ENCODE assay signal across 32 mouse cellular contexts in the genomic region with DNA sequence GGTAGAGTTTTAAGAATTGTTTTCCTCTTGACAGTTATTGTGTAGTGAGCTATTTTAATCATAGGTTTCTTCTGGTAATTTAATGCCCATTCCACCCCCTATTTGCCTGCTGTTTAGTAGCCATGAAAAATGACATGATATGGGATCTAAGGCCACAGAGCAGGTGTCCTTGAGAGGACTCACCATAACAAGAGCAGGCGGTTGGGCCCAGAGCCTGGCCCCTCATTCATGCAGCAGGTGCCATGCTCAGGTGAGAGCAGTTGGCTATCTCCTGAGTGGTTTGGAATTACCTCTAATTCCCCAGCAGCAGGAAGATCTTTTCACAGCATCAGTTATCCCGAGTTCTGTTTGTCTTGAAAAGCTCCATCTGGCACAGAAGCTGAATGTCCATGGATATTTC.
"Had no signal": no experiment of that assay in that cellular context is flagged by ENCODE, and none has a peak within 500 bp of the region (broad histone marks: within the 10 kb centered on the region; RNA-seq: fewer than 3 reads in every experiment).

No protein-coding gene starts in this region.

- H3K27me3 ChIP-seq: limb, embryonic 12.5 days; limb, embryonic 13.5 days; limb, embryonic 15.5 days; liver, embryonic 12.5 days; liver, embryonic 13.5 days; liver, embryonic 15.5 days; lung, embryonic 15.5 days; megakaryocyte, embryonic 14.5 days; midbrain, embryonic 12.5 days; midbrain, embryonic 13.5 days; midbrain, embryonic 15.5 days; neural tube, embryonic 12.5 days had no signal

- H3K9ac ChIP-seq: limb, embryonic 12.5 days; limb, embryonic 13.5 days; limb, embryonic 15.5 days; liver, embryonic 12.5 days; liver, embryonic 13.5 days; liver, embryonic 14.5 days; liver, embryonic 15.5 days; liver, postnatal 0 days; lung, embryonic 14.5 days; lung, embryonic 15.5 days; midbrain, embryonic 12.5 days; midbrain, embryonic 13.5 days; midbrain, embryonic 15.5 days; neural tube, embryonic 12.5 days had no signal

- H3K9me3 ChIP-seq: limb, embryonic 10.5 days; limb, embryonic 12.5 days; limb, embryonic 13.5 days; limb, embryonic 15.5 days; liver, embryonic 12.5 days; liver, embryonic 13.5 days; liver, embryonic 15.5 days; lung, embryonic 15.5 days; megakaryocyte, embryonic 14.5 days; midbrain, embryonic 10.5 days; midbrain, embryonic 12.5 days; midbrain, embryonic 13.5 days; midbrain, embryonic 15.5 days; neural tube, embryonic 12.5 days had no signal

- H3K4me2 ChIP-seq: limb, embryonic 12.5 days; limb, embryonic 13.5 days; limb, embryonic 15.5 days; liver, embryonic 11.5 days; liver, embryonic 12.5 days; liver, embryonic 13.5 days; liver, embryonic 15.5 days; lung, embryonic 14.5 days; lung, embryonic 15.5 days; midbrain, embryonic 11.5 days; midbrain, embryonic 12.5 days; midbrain, embryonic 13.5 days; midbrain, embryonic 15.5 days; neural tube, embryonic 12.5 days had no signal

- ATAC-seq: liver, embryonic 12.5 days; liver, postnatal 0 days; lung, postnatal 0 days; midbrain, embryonic 13.5 days; midbrain, embryonic 15.5 days; midbrain, embryonic 16.5 days had no signal

- H3K4me1 ChIP-seq: limb, embryonic 10.5 days; limb, embryonic 12.5 days; limb, embryonic 13.5 days; limb, embryonic 15.5 days; liver, embryonic 12.5 days; liver, embryonic 13.5 days; liver, embryonic 15.5 days; megakaryocyte, embryonic 14.5 days; midbrain, embryonic 10.5 days; midbrain, embryonic 12.5 days; midbrain, embryonic 13.5 days; midbrain, embryonic 15.5 days; neural tube, embryonic 12.5 days had no signal

- H3K27ac ChIP-seq: limb, embryonic 10.5 days; limb, embryonic 12.5 days; limb, embryonic 13.5 days; limb, embryonic 15.5 days; liver, embryonic 12.5 days; liver, embryonic 13.5 days; liver, embryonic 14.5 days; liver, embryonic 15.5 days; lung, embryonic 15.5 days; macrophage; midbrain, embryonic 10.5 days; midbrain, embryonic 12.5 days; midbrain, embryonic 13.5 days; midbrain, embryonic 15.5 days; neural tube, embryonic 12.5 days had no signal

- DNase-seq: left cerebral cortex, postnatal 4 days; liver; liver, embryonic 13.5 days; liver, postnatal 0 days; lung, adult 18-20 months; lung, adult 2 months; lung, embryonic 14.5 days; lung, postnatal 10 days; lung, postnatal 14 days; lung, postnatal 36 days; lung, postnatal 4 days; midbrain, embryonic 14.5 days had no signal

- H3K4me3 ChIP-seq: limb, embryonic 10.5 days; limb, embryonic 12.5 days; limb, embryonic 13.5 days; limb, embryonic 15.5 days; liver, embryonic 12.5 days; liver, embryonic 13.5 days; liver, embryonic 15.5 days; lung, embryonic 15.5 days; megakaryocyte, embryonic 14.5 days; midbrain, embryonic 10.5 days; midbrain, embryonic 12.5 days; midbrain, embryonic 13.5 days; midbrain, embryonic 15.5 days; myocyte; neural tube, embryonic 12.5 days had no signal
